Mouse (Mus musculus): ENCODE measurements around the gene Mtif3.
"Not testable (repeated sequence)": the region's sequence is repeated elsewhere in the genome, so short reads cannot be mapped to it uniquely, and the experiment has no call there.

Gene Mtif3

GRCm38 (mm10) chr5:146955651-146956050, 7.9 kb downstream of the Mtif3 start:
- DNase-seq (ENCODE audit: extremely low spot score, low spot score): no peak

DNA sequence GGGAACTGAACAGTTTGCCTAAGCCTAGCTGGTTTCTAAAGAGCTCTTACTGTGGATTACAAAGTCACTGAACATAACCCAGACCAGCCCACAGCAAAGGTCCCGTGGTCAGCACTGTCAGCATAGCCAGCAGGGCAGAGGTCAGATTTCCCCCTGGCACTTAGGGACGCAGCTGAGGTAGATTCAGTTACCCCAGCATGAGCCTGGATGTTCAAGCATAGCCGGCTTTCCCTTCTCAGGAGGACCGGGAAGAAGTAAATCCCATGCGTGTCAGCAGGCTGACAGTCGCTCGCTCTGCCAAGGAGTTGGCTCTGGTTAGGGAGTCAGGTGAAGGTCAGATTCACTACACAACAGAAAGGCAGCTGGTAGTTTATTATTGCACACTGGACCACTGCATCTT, 9.0 kb downstream of the Mtif3 start:
- DNase-seq (ENCODE audit: extremely low spot score, low spot score): no peak

DNA sequence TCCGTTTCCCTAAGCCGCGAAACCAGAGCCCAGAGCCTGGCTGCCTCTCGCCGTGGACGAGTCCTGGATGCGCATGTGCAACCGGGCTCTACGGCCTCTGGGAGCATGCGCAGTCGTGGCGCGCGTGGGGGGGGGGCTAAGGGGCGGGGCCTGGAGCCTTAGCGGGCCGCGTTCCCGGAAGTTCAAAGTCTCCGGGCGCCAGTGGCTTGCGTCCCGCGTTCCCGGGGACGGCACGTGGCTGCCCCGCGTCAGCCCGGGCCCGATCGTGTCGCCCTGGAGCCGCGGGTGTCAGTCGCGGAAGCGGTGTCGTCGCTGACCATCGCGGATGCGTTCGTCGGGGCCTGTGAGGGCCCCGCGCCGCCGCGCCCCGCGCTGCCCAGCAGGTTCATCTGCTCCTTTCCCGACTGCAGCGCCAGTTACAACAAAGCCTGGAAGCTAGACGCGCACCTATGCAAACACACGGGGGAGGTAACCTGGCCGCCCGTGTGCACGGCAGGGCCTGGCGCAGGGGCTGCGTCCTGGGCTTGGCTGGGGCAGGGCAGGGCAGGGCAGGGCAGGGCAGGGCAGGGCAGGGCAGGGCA, 15.0 kb downstream of the Mtif3 start, which contains the start of gene Gtf3a:
Gene Gtf3a, plus strand, starts transcription at position 150 of the 581 bp plus-strand sequence.
- DNase-seq (ENCODE audit: extremely low spot score, low spot score): peak; percentile 95

DNA sequence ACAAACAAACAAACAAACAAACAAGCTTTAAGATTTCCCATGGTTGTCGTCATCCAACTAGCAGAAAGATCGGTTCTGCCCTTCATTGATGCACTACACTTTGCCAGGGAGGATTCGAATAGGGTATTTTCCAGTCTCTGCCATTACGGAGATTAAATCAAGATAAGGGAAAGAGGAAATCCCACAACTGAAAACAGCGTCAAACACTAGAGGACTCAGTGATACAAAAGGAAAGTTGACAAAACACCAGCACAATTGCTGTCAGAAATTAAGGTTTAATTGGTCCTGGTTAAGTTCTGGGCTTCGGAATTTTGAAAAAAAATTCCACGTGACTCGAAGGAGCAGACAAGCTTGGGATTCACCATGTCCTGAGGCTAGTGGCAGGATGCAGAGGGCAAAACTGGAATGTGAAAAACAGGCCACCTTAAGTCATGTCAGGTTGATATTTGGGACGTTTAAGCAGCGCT, 15.5 kb downstream of the Mtif3 start:
- DNase-seq (ENCODE audit: extremely low spot score, low spot score): no peak

- no peak for DNase-seq (ENCODE audit: extremely low spot score, low spot score)
Measured at GRCm38 (mm10) chr5:146947497-146947896, 16.1 kb downstream of the Mtif3 start.

- no peak for DNase-seq (ENCODE audit: extremely low spot score, low spot score)
Measured at GRCm38 (mm10) chr5:146946682-146947081, 16.9 kb downstream of the Mtif3 start.

DNA sequence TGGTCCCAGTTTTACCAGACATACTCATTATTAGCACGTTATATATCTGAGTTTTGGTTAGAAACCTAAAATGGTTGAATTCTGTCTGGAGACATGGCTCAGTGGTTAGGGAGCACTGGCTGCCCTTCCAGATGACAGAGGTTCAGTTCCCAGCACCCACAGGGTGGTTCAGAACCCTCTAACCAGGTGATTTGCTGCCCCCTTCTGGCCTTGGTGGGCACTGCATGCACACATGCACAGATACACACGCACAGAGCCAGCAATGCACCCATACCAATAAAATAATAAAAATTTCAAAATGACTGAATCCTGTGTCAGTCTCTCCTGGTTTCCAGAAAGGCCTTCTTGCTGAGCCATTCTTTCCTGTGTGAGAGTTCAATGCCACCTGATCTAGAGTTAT, 19.0 kb downstream of the Mtif3 start:
- DNase-seq (ENCODE audit: extremely low spot score, low spot score): no peak

DNA sequence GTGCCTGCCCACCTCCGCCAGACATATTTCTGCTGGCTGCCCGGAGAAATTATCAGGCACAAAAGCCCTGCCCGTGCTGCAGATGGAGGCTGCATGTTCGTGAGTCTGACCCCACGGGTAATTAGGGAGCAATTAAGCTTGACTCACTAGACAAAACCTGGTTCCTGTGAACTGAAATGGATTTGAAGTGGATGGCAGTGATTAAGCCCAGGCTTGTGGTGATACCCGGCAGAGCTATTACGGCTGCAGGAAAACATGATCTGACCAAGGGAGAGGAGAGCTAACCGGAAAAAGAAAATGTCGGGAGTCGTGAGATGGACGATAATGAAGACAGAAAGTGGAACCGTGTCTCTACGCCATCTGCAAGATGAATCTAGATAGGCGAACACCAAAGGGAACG, 20.6 kb downstream of the Mtif3 start:
- no peak for DNase-seq (ENCODE audit: extremely low spot score, low spot score)

DNA sequence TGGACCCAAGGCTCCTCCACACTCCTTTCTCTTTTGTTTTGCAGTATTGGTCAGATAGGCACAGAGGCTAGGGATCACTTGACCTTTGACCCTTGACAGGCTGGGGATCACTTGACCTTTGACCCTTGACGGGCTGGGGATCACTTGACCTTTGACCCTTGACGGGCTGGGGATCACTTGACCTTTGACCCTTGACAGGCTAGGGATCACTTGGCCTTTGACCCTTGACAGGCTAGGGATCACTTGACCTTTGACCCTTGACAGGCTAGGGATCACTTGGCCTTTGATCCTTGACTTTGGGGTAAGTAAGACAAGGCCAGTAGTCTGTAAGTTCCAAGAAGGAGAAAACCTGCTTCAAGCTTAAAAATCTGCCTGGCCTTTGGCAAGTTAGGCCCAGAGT, 21.7 kb downstream of the Mtif3 start:
- DNase-seq (ENCODE audit: extremely low spot score, low spot score): peak; percentile 21

GRCm38 (mm10) chr5:146940219-146940618, 23.4 kb downstream of the Mtif3 start:
- no peak for DNase-seq (ENCODE audit: extremely low spot score, low spot score)

- no peak for DNase-seq (ENCODE audit: extremely low spot score, low spot score)
Measured at GRCm38 (mm10) chr5:146939109-146939796, 24.3 kb downstream of the Mtif3 start.

DNA sequence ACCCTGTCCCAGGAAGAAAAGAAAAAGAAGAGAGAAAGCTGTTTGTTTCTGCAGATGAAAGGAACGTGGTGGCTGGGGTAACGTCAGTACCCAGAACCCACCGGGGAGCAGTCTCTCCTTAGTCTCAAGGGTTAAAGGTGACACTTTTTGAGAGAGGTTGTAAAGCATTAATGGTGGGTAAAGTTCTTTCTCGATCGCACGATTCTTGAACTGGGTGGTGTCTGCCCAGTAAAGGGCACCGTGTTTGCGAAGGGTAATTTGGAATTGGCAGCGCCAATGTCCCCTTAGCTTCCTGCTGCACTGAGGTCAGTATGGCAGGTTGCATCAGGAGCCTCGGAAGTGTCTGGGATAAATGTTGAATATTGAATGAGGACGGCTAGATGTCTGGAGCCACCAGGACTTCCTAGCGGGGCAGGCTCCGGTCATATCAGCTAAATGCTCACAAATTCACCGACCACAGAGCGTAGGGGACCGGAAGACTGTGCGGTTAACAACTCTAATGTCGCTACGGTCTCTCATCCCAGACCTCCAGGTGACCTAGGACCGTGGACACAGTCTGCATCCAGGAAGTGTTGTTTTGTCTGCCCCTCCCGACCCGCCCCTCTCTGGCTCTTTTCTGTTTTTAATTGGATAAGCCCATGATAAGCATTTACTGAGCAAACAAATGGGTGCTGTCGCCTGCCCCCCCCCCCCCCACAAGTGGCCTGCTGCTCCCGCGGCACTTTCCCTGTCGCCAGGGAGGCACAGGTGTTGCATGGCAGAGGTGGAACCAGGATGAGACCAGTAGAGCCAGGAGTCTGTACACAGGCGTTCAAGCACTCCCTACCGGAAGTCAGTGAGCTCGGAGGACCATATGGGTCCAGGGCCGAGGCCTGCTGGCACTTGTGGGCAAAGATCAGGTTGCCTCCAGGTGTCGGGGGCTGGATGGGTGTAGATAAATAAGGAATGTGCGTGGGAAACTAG, 25.8 kb downstream of the Mtif3 start:
- DNase-seq (ENCODE audit: extremely low spot score, low spot score): no peak

DNA sequence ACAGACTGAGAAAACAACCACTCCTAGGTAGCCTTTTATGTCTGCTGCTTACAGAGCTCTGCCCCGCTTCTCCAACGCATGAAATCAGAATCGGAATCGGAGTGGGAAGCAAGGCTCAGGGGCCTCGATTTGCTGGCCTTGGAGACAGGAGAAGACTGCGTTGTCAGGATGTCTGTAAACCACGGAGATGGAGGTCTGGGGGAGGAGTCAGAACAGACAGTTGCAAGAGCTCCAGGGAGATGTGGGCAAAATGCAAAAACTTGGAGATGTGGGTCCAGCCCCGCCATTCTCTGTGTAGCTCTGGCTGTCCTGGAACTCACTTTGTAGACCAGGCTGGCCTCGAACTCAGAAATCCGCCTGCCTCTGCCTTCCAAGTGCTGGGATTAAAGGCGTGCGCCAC, 30.1 kb downstream of the Mtif3 start:
- DNase-seq (ENCODE audit: extremely low spot score, low spot score): no peak

- no peak for DNase-seq (ENCODE audit: extremely low spot score, low spot score)
Measured at GRCm38 (mm10) chr5:146931904-146932553, 31.6 kb downstream of the Mtif3 start.

DNA sequence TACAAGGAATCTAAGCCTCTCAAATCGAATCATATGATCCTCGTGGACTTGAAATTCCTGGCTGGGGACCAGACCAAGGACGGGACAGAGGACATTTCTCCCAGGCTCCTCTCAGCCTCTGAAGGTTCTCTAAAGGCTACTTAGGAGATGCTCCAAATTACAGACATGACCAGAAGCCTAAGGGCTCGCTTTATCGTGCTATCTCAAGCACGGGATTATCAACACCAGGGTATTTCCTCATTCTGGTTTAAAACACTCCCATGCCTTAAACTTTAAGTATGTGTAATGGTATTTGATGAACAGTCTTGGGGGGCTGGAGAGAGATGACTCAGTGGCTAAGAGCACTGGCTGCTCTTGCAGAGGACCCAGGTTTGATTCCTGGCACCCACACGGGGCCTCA, 32.2 kb downstream of the Mtif3 start:
- no peak for DNase-seq (ENCODE audit: extremely low spot score, low spot score)

DNA sequence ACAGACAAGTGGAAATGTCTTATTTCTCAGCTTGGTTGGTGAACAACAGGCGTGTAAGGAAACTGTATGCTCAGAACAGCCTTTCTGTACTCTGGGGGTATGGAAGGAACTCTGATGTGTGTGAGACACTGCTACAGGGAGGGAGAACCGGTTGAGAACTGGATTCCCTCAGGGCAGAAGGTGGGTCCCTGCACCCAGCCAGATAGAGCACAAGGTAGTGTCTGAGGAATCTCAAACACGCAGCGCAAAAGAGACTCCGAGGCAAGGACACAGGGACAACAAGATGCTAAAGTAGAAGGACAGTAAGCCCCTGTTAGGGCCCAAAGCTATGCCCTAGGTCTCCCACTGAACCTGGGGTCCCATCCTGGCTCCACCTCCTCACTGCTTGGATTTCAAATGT, 36.9 kb downstream of the Mtif3 start:
- no peak for DNase-seq (ENCODE audit: extremely low spot score, low spot score)

DNA sequence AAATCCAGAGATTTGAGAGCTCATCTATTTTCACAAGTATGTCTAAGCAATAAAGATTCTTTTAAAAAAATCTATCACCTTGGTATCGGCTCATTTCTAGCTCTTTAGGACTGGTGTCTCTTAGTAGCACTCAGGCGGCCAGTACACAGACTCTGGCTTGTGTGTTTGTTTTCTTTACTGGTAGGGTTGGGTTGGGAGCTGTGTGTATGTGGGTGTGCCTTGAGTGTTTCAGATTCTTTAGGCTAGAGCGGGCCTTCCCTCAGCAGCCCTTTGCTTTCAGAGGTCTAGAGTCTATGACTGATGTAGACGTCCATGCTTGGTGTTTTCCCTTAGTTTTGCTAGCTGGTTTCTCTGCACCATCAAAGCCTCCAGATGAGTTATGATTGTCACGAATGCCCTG, 40.1 kb downstream of the Mtif3 start:
- DNase-seq (ENCODE audit: extremely low spot score, low spot score): no peak

DNA sequence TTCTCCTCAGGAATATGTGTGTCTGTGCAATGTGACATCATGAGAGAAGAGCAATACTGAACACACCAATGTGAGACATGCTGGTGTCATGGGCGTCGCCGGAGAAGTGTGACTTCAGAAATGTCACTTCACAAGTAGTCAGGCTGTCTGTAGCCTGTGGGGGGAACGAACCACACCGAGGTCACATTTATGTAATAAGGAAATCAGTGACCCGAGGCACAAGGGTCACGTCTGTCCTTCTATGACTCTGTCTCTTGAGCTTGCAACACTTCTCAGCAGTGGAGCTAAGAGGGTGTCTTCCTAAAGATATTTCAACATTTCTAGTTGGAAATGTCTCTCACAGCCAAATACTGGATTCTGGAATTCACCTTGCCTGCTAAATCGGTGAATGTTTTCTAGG, 42.4 kb downstream of the Mtif3 start:
- DNase-seq (ENCODE audit: extremely low spot score, low spot score): no peak

- DNase-seq (ENCODE audit: extremely low spot score, low spot score): peak; percentile 32
Measured at GRCm38 (mm10) chr5:146920314-146921161, 43.1 kb downstream of the Mtif3 start.

GRCm38 (mm10) chr5:146919874-146920273, 43.7 kb downstream of the Mtif3 start:
- DNase-seq (ENCODE audit: extremely low spot score, low spot score): no peak

GRCm38 (mm10) chr5:146917357-146917756, 46.2 kb downstream of the Mtif3 start:
- DNase-seq (ENCODE audit: extremely low spot score, low spot score): not testable (repeated sequence)

Measured in neural tube, embryonic 10.5 days (tissue).